Mouse (Mus musculus): ENCODE data around the gene Rxfp3.
"Not testable (repeated sequence)": the region's sequence is repeated elsewhere in the genome, so short reads cannot be mapped to it uniquely, and the experiment has no call there.

Rxfp3 gene

GRCm38 (mm10) chr15:11035947-11036474, 1.8 kb downstream of the Rxfp3 start:
- no peak for DNase-seq

- no peak for DNase-seq
These were observed 7.6 kb downstream of the Rxfp3 start for GRCm38 (mm10) chr15:11030188-11030587.

- no peak for DNase-seq
These were observed 10.8 kb downstream of the Rxfp3 start for GRCm38 (mm10) chr15:11026801-11027561.

- no peak for DNase-seq
These were observed 22.9 kb downstream of the Rxfp3 start for GRCm38 (mm10) chr15:11014931-11015330.

GRCm38 (mm10) chr15:11010976-11011548, 26.7 kb downstream of the Rxfp3 start:
- DNase-seq, result no peak

GRCm38 (mm10) chr15:11008756-11009155, 29.0 kb downstream of the Rxfp3 start:
- DNase-seq, result no peak

- DNase-seq, result no peak
These were observed 33.1 kb downstream of the Rxfp3 start for GRCm38 (mm10) chr15:11004646-11005045.

GRCm38 (mm10) chr15:11003791-11004190, 34.0 kb downstream of the Rxfp3 start:
- no peak for DNase-seq

GRCm38 (mm10) chr15:11000421-11000820, 37.4 kb downstream of the Rxfp3 start, which contains the start of gene Slc45a2:
Gene Slc45a2, plus strand, starts transcription at chr15:11000721.
- no peak for DNase-seq

GRCm38 (mm10) chr15:10999832-11000231, 38.0 kb downstream of the Rxfp3 start:
- DNase-seq, result no peak

GRCm38 (mm10) chr15:10991566-10991965, 46.2 kb downstream of the Rxfp3 start:
- no peak for DNase-seq

GRCm38 (mm10) chr15:10990411-10990810, 47.4 kb downstream of the Rxfp3 start:
- DNase-seq, result no peak

GRCm38 (mm10) chr15:10986477-10986876, 51.3 kb downstream of the Rxfp3 start:
- not testable (repeated sequence) for DNase-seq

GRCm38 (mm10) chr15:10985756-10986155, 52.0 kb downstream of the Rxfp3 start:
- DNase-seq, result no peak

Measured in cerebellum, postnatal 36 days (tissue).